Mouse (Mus musculus) MEL-GATA-1-ER (cell line): Measurements from ENCODE around the gene H2-Ab1.
"Not testable (repeated sequence)": the region's sequence is repeated elsewhere in the genome, so short reads cannot be mapped to it uniquely, and the experiment has no call there.

Experiments used
- DNase-seq: peaks from one replicate; pipeline ENCODE4 v3.0.0-alpha.2; 2012; ENCODE audit warnings: low read depth; ENCODE audit errors: extremely low read depth

H2-Ab1 gene

GRCm38 (mm10) chr17:34306407-34306806 lies 48.9 kb downstream of the H2-Ab1 start:
- DNase-seq, result no peak

GRCm38 (mm10) chr17:34307216-34307615 lies 49.7 kb downstream of the H2-Ab1 start:
- DNase-seq, result no peak

GRCm38 (mm10) chr17:34308161-34308560 lies 50.7 kb downstream of the H2-Ab1 start:
- DNase-seq, result no peak

- DNase-seq, result no peak
Observed at GRCm38 (mm10) chr17:34309225-34309624, 51.7 kb downstream of the H2-Ab1 start.

- no peak for DNase-seq
Observed at GRCm38 (mm10) chr17:34309683-34310385, 52.3 kb downstream of the H2-Ab1 start.

- not testable (repeated sequence) for DNase-seq
Observed at GRCm38 (mm10) chr17:34310526-34310925, 53.0 kb downstream of the H2-Ab1 start.

- no peak for DNase-seq
Observed at GRCm38 (mm10) chr17:34312185-34312584, 54.7 kb downstream of the H2-Ab1 start.

- no peak for DNase-seq
Observed at GRCm38 (mm10) chr17:34313393-34313792, 55.9 kb downstream of the H2-Ab1 start.

GRCm38 (mm10) chr17:34314286-34314685 lies 56.8 kb downstream of the H2-Ab1 start:
- no peak for DNase-seq

- DNase-seq, result no peak
Observed at GRCm38 (mm10) chr17:34315512-34315911, 58.0 kb downstream of the H2-Ab1 start.

- no peak for DNase-seq
Observed at GRCm38 (mm10) chr17:34316697-34317096, 59.2 kb downstream of the H2-Ab1 start.

- no peak for DNase-seq
Observed at GRCm38 (mm10) chr17:34317275-34317674, 59.8 kb downstream of the H2-Ab1 start.
